Mouse (Mus musculus) CH12.LX (cell line): ENCODE results near the gene Mrnip. TPM values are rescaled to one million over a fixed set of nuclear protein-coding genes. Genes with fewer than 3 reads are reported as not detected.

ENCODE experiments used
- DNase-seq: peaks from one replicate; pipeline ENCODE4 v3.0.0-alpha.2; 2013; ENCODE audit errors: extremely low read depth
- H3K27ac ChIP-seq: 2 replicates; pipeline ENCODE4 v1.5.1; 2012; ENCODE audit warnings: low read depth, mild to moderate bottlenecking, control low read depth, moderate library complexity; ENCODE audit not compliant: insufficient read depth
- H3K27me3 ChIP-seq: replicated peaks from 2 replicates; pipeline ENCODE3; 2012; ENCODE audit warnings: inconsistent platforms
- H3K36me3 ChIP-seq, 2 experiments: replicated peaks in 1 of 2; 2 replicates each; pipeline versions ENCODE3 to v1.6.1; 2012; ENCODE audit warnings: inconsistent platforms in 1 of 2, low read length in 1 of 2, mild to moderate bottlenecking in 1 of 2, mixed read lengths in 1 of 2, moderate library complexity in 1 of 2; ENCODE audit not compliant: control insufficient read depth in 1 of 2, insufficient read depth in 1 of 2
- H3K4me1 ChIP-seq, 2 experiments: 2 replicates each; pipeline ENCODE4 v1.6.1; 2012; ENCODE audit warnings: inconsistent platforms in 1 of 2, moderate library complexity in 1 of 2; ENCODE audit not compliant: insufficient read depth in 2 of 2, control insufficient read depth in 1 of 2
- H3K4me2 ChIP-seq: 2 replicates; pipeline ENCODE4 v1.6.1; 2012; ENCODE audit warnings: low read depth, mild to moderate bottlenecking, control low read depth; ENCODE audit not compliant: poor library complexity, insufficient read depth, severe bottlenecking
- H3K4me3 ChIP-seq, 3 experiments: fragments of 150-350 bp in 1 of 3; sonication (generic) in 1 of 3; replicated peaks in 1 of 3; 2 replicates each; pipeline versions ENCODE3 to v1.5.1; 2011 to 2012; ENCODE audit warnings: low read depth in 2 of 3, low read length in 2 of 3, mild to moderate bottlenecking in 2 of 3, moderate library complexity in 2 of 3, control low read depth in 1 of 3, improper control_type of control experiment in 1 of 3, inconsistent platforms in 1 of 3, mixed read lengths in 1 of 3; ENCODE audit not compliant: poor library complexity in 1 of 3
- H3K79me2 ChIP-seq: replicated peaks from 2 replicates; pipeline ENCODE4 v1.6.1; 2012; ENCODE audit warnings: mild to moderate bottlenecking, moderate library complexity; ENCODE audit not compliant: control insufficient read depth, poor library complexity, insufficient read depth, severe bottlenecking; ENCODE audit errors: extremely low read depth
- H3K9ac ChIP-seq: 2 replicates; pipeline ENCODE4 v1.6.1; 2012; ENCODE audit warnings: low read depth, mild to moderate bottlenecking, control low read depth, moderate library complexity; ENCODE audit not compliant: insufficient read depth
- H3K9me3 ChIP-seq: replicated peaks from 2 replicates; pipeline ENCODE3; 2012; ENCODE audit warnings: low read length, inconsistent platforms, mixed read lengths
- BHLHE40 ChIP-seq: IDR thresholded peaks from 2 replicates; pipeline ENCODE4 v1.6.1; 2011; ENCODE audit warnings: mild to moderate bottlenecking, low read depth, low read length, improper control_type of control experiment
- CHD2 ChIP-seq: IDR thresholded peaks from 2 replicates; pipeline ENCODE4 v1.6.1; 2011; ENCODE audit warnings: low read length, improper control_type of control experiment
- CTCF ChIP-seq, 2 experiments: IDR thresholded peaks in 1 of 2; conservative IDR thresholded peaks in 1 of 2; 2 replicates each; pipeline ENCODE4 v1.5.1; 2011 to 2012; ENCODE audit warnings: low read depth in 2 of 2, low read length in 2 of 2, improper control_type of control experiment in 1 of 2, inconsistent platforms in 1 of 2, mild to moderate bottlenecking in 1 of 2, moderate library complexity in 1 of 2
- HCFC1 ChIP-seq: IDR thresholded peaks from 2 replicates; pipeline ENCODE4 v1.6.1; 2012; ENCODE audit warnings: low read depth, mild to moderate bottlenecking, inconsistent platforms, low read length, improper control_type of control experiment
- IRF4 ChIP-seq: IDR thresholded peaks from 2 replicates; pipeline ENCODE4 v1.6.1; 2014; ENCODE audit warnings: low read depth, mild to moderate bottlenecking, inconsistent platforms, low read length, improper control_type of control experiment
- MAZ ChIP-seq: IDR thresholded peaks from 2 replicates; pipeline ENCODE4 v1.6.1; 2012; ENCODE audit warnings: low read depth, mild to moderate bottlenecking, inconsistent platforms, low read length, improper control_type of control experiment, moderate library complexity
- MEF2A ChIP-seq: IDR thresholded peaks from 2 replicates; pipeline ENCODE4 v1.6.1; 2014; ENCODE audit warnings: low read depth, mild to moderate bottlenecking, inconsistent platforms, low read length, improper control_type of control experiment, borderline replicate concordance
- MXI1 ChIP-seq: IDR thresholded peaks from 2 replicates; pipeline ENCODE4 v1.6.1; 2011; ENCODE audit warnings: mild to moderate bottlenecking, low read depth, low read length, improper control_type of control experiment
- POLR2AphosphoS2 ChIP-seq: IDR thresholded peaks from 2 replicates; pipeline ENCODE4 v1.6.1; 2011; ENCODE audit warnings: low read depth, low read length, improper control_type of control experiment
- SIN3A ChIP-seq: IDR thresholded peaks from 2 replicates; pipeline ENCODE4 v1.6.1; 2012; ENCODE audit warnings: low read length, improper control_type of control experiment, inconsistent platforms
- TBP ChIP-seq: conservative IDR thresholded peaks from 2 replicates; pipeline ENCODE4 v1.6.1; 2011; ENCODE audit warnings: low read depth, low read length, improper control_type of control experiment
- USF1 ChIP-seq: IDR thresholded peaks from 2 replicates; pipeline ENCODE4 v1.6.1; 2014; ENCODE audit warnings: low read depth, mild to moderate bottlenecking, inconsistent platforms, low read length, improper control_type of control experiment
- USF2 ChIP-seq: conservative IDR thresholded peaks from 2 replicates; pipeline ENCODE4 v1.6.1; 2011; ENCODE audit warnings: low read depth, low read length, improper control_type of control experiment
- dilution Hi-C: fragments of 300-500 bp; cut with MboI; formaldehyde crosslinking; loops from 2 replicates; pipeline ENCODE4 v1.14.3; 2020; ENCODE audit warnings: low sequenced_read_pairs; ENCODE audit not compliant: extremely low pct_unique_long_range_greater_than_20kb, extremely low pct_ligation_motif_present
- in situ Hi-C: fragments of 300-500 bp; cut with MboI; formaldehyde crosslinking; loops from 3 replicates; pipeline ENCODE4 v1.14.3; 2019; ENCODE audit warnings: low sequenced_read_pairs, low pct_ligation_motif_present, low pct_unique_long_range_greater_than_20kb, mixed read lengths
- polyA plus RNA-seq: library from polyadenylated mRNA; unstranded; fragments of >175 nt; gene quantifications from 2 replicates; pipeline ENCODE4 v1.2.1, GENCODE M21; 2012; ENCODE audit warnings: low read depth; ENCODE audit not compliant: insufficient read length
- total RNA-seq, 2 experiments: library from RNA; depleted of rRNA; stranded (reverse); fragments of 300-350 nt in 1 of 2; fragments of >200 nt in 1 of 2; gene quantifications; 2 replicates each; pipeline ENCODE4 v1.2.3; 2012 to 2014

Mrnip gene
- total and polyA plus RNA-seq, 3 experiments, result 22.5 to 36.7 (median 29.7) TPM

DNA sequence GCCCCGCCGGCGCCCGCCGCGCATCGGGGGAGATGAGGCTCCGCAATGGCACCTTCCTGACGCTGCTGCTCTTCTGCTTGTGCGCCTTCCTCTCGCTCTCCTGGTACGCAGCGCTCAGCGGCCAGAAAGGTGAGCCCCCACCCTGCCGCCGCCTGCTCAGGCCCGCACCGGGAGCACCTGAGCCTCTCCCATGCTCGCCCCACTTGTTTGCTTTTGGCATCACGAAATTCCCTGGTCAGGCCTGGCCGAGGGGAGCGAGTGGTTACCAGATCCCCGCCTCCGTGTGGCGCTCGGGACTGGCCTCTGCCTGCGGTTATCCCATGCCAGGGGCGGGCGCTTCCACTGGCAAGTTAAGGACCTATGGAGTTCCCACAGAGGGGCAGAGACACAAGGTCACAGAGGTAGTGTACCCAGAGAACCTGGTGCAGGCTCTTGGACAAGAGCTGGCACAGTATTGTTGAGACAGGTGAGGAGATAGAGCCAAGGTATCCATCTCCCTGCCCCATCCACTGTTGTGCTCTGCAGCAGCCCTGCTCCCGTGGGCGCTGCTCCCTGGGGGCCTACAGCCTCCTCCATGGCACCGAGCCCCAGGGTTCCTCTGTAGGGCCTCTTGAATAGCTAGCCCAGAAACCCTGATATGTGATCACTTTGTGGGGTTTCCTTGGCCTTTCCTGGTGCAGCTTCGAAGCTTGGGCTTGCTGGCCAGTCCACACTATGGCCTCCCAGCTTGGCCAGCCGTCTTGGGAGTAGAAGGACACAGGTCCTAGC, 51.6 kb downstream of the Mrnip start:
- peak overlapping the region; percentile 67 to 88 (median 74) for H3K4me3 ChIP-seq
- peaks cover 4 to 25% of the 10 kb centered on the region in 2 experiments for H3K36me3 ChIP-seq
- dilution Hi-C loops (no loop called here), in situ Hi-C loops (loop anchor here (5.0 to 10.0 kb wide), 3 partner anchors 63 to 241 kb away; no protein-coding TSS in a partner anchor)
- H3K4me2 ChIP-seq, result peak overlapping the region; percentile 94
- TF ChIP-seq SIN3A (peak; percentile 28; the same call in 1 of the 2 replicates), MEF2A (0 out of 2 replicates have a peak, but pooled peaks have one; percentile 11), CTCF (conservative IDR thresholded peaks at IDR 0.05 in 1 of 2, IDR thresholded peaks at IDR 0.05 in 1 of 2; ENCODE audit: low read depth in 2 of 2, low read length in 2 of 2) (no peak), MXI1 (peak; percentile 48), BHLHE40 (no peak), USF2 (no peak), POLR2AphosphoS2 (no peak), HCFC1 (no peak), IRF4 (no peak), MAZ (0 out of 2 replicates have a peak, but pooled peaks have one; percentile 24)
- no peaks in the 10 kb centered on the region for H3K9me3 ChIP-seq
- peaks cover 28 to 77% of the 10 kb centered on the region in 2 experiments for H3K4me1 ChIP-seq
- no peaks in the 10 kb centered on the region; the same call in 1 of the 2 replicates for H3K79me2 ChIP-seq
- peak overlapping the region; percentile 85 for H3K9ac ChIP-seq
- no peak for DNase-seq
- H3K27ac ChIP-seq, result no peak overlapping the region
- no peaks in the 10 kb centered on the region for H3K27me3 ChIP-seq

DNA sequence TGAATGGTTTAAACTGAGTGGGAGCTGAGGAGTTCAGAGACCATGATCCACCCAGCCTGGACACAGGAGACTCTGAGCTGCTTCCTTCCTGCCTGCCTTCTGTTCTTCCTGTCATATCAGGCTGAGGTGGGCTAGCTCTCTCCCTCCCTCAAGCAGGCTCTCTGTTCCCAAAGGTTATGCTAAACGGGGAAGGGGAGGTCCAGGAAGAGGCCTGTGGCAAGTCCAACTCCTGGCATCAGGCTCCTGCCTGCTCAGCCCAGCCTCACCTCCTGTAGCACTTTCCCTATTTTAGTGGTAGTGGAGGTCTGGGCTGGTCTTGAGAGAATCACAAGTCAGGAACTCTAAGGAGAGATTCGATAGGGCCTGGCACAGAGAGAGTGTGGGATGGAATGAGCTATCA, 52.2 kb downstream of the Mrnip start:
- in situ Hi-C loops, result loop anchor here (5.0 to 10.0 kb wide), 3 partner anchors 64 to 242 kb away; no protein-coding TSS in a partner anchor
- Histone ChIP-seq H3K4me1 (peaks cover 31 to 79% of the 10 kb centered on the region in 2 experiments), H3K9ac (peak overlapping the region; percentile 85; the same call in 1 of the 2 replicates), H3K27me3 (no peaks in the 10 kb centered on the region), H3K27ac (no peak overlapping the region), H3K9me3 (no peaks in the 10 kb centered on the region), H3K36me3 (peaks cover 7 to 28% of the 10 kb centered on the region in 2 experiments), H3K4me3 (peak overlapping the region; percentile 67 to 88 (median 74)), H3K4me2 (peak overlapping the region; percentile 94), H3K79me2 (no peaks in the 10 kb centered on the region; the same call in 1 of the 2 replicates)
- dilution Hi-C loops, result no loop called here
- DNase-seq, result no peak
- TF ChIP-seq CHD2, result no peak
- no peak for TF ChIP-seq USF1

DNA sequence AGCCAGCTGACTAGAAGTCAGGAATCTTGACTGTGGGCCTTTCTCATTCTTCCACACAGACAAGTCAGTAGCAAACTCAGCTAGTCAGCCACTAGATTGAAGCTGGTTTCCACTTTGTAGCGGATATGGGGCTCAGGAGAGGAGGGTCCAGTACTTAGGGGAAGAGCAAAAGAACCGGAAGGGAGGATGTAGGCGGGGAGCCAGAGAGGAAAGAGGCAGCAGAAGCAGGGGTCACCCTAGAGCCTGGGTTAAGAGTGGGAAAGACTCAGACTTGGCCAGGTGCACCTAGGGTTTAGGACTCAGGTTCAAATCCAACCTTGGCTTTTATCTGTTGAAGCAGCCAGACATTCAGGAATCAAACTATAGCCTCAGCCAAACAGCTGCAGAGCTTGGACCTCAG, 53.0 kb downstream of the Mrnip start:
- no peak for TF ChIP-seq TBP
- H3K4me3 ChIP-seq, result no peak overlapping the region
- in situ Hi-C loops, result loop anchor here (5.0 to 10.0 kb wide), 3 partner anchors 65 to 242 kb away; no protein-coding TSS in a partner anchor
- H3K27ac ChIP-seq, result no peak overlapping the region
- H3K4me2 ChIP-seq, result no peak overlapping the region
- no peaks in the 10 kb centered on the region; the same call in 1 of the 2 replicates for H3K79me2 ChIP-seq
- DNase-seq, result no peak
- H3K9ac ChIP-seq, result no peak overlapping the region
- H3K36me3 ChIP-seq, result peaks cover 13 to 36% of the 10 kb centered on the region in 2 experiments
- no peaks in the 10 kb centered on the region for H3K27me3 ChIP-seq
- H3K4me1 ChIP-seq, result peaks cover 31 to 75% of the 10 kb centered on the region in 2 experiments
- H3K9me3 ChIP-seq, result no peaks in the 10 kb centered on the region
- dilution Hi-C loops, result no loop called here
